Comparison of ENCODE assay signal across 10 mouse cellular contexts in genomic region chr4:32915928-32916327, GRCm38 (mm10). TPM values are rescaled to one million over a fixed set of nuclear protein-coding genes. Genes with fewer than 3 reads are reported as not detected.
A peak's percentile ranks its signal among the peaks of the same experiment; 100 is the strongest.
DNase-seq lines count a peak whose midpoint lies in the region; ATAC-seq and TF ChIP-seq lines count a peak whose summit lies in the region.
"Had no signal": no experiment of that assay in that cellular context is flagged by ENCODE, and none has a peak within 500 bp of the region (broad histone marks: within the 10 kb centered on the region; RNA-seq: fewer than 3 reads in every experiment).

No protein-coding gene starts in this region.

- H3K4me1 ChIP-seq in lung, embryonic 14.5 days (ENCODE audit: insufficient read depth) = 0 out of 2 replicates have a peak, but pooled peaks cover 9% of the 10 kb centered on the region
- H3K4me1 ChIP-seq in forebrain, embryonic 12.5 days = peaks cover 49% of the 10 kb centered on the region
- peaks cover 15% of the 10 kb centered on the region for H3K4me1 ChIP-seq in kidney, postnatal 0 days (replicated peaks; ENCODE audit: insufficient read depth, low read length)
- peaks cover 12% of the 10 kb centered on the region; the same call in 1 of the 2 replicates for H3K4me1 ChIP-seq in neural tube, embryonic 14.5 days (ENCODE audit: control insufficient read depth, insufficient read depth, low read length)
- H3K4me1 ChIP-seq: limb, embryonic 13.5 days had no signal

- intact Hi-C loops in gastrocnemius, adult 2 months (cut with DNase I) = no loop called here

- TF ChIP-seq CTCF in lung, embryonic 14.5 days (IDR thresholded peaks at IDR 0.05; ENCODE audit: low read depth) = no peak
- TF ChIP-seq CTCF in kidney, postnatal 0 days (IDR thresholded peaks at IDR 0.05; ENCODE audit: low read depth) = no peak
- TF ChIP-seq CTCF in gastrocnemius, adult 2 months (IDR thresholded peaks at IDR 0.05) = no peak

- no peak overlapping the region for H3K4me3 ChIP-seq in lung, embryonic 14.5 days (ENCODE audit: low read depth, low read length)
- no peak overlapping the region for H3K4me3 ChIP-seq in forebrain, embryonic 12.5 days (replicated peaks)
- no peak overlapping the region for H3K4me3 ChIP-seq in kidney, postnatal 0 days (replicated peaks; ENCODE audit: low read depth, low read length)
- H3K4me3 ChIP-seq in neural tube, embryonic 14.5 days (ENCODE audit: low read depth, low read length) = no peak overlapping the region
- no peak overlapping the region for H3K4me3 ChIP-seq in gastrocnemius, adult 2 months
- H3K4me3 ChIP-seq: limb, embryonic 13.5 days had no signal

- DNase-seq in lung, embryonic 14.5 days = peak; percentile 41
- no peak for DNase-seq in lung, postnatal 4 days
- peak; percentile 95 for DNase-seq in kidney, postnatal 0 days (ENCODE audit: low spot score)
- no peak for DNase-seq in gastrocnemius, adult 2 months
- no peak for DNase-seq in layer of hippocampus, adult 8-10 months (ENCODE audit: low spot score in 2 of 2)
- no peak for DNase-seq in right cerebral cortex, postnatal 25 days

- peak; percentile 66; the same call in 1 of the 2 replicates for ATAC-seq in lung, embryonic 14.5 days (ENCODE audit: insufficient read depth)
- peak; percentile 56 for ATAC-seq in forebrain, embryonic 12.5 days (ENCODE audit: low FRiP score)
- ATAC-seq in kidney, postnatal 0 days (replicated peaks; ENCODE audit: low FRiP score, low read depth) = peak; percentile 99
- ATAC-seq in neural tube, embryonic 14.5 days (ENCODE audit: low read depth) = peak; percentile 85
- ATAC-seq: Patski had no signal

- 17% methylated on average over 8 of the region's 8 CpGs for WGBS in lung, embryonic 14.5 days
- 45% methylated on average over 8 of the region's 8 CpGs for WGBS in forebrain, embryonic 12.5 days
- WGBS in kidney, postnatal 0 days = 8% methylated on average over 8 of the region's 8 CpGs
- 9% methylated on average over 8 of the region's 8 CpGs for WGBS in neural tube, embryonic 14.5 days

- H3K27ac ChIP-seq in lung, embryonic 14.5 days (ENCODE audit: low read depth) = no peak overlapping the region
- peak overlapping the region; percentile 32; the same call in 1 of the 2 replicates for H3K27ac ChIP-seq in forebrain, embryonic 12.5 days
- peak overlapping the region; percentile 82 for H3K27ac ChIP-seq in kidney, postnatal 0 days
- peak overlapping the region; percentile 66 for H3K27ac ChIP-seq in neural tube, embryonic 14.5 days (ENCODE audit: low read depth, low read length)
- H3K27ac ChIP-seq in gastrocnemius, adult 2 months = no peak overlapping the region
- H3K27ac ChIP-seq: limb, embryonic 13.5 days had no signal

- no peaks in the 10 kb centered on the region for H3K36me3 ChIP-seq in lung, embryonic 14.5 days (ENCODE audit: insufficient read depth)
- H3K36me3 ChIP-seq in forebrain, embryonic 12.5 days (replicated peaks) = no peaks in the 10 kb centered on the region
- no peaks in the 10 kb centered on the region for H3K36me3 ChIP-seq in kidney, postnatal 0 days (ENCODE audit: insufficient read depth, low read length)
- H3K36me3 ChIP-seq in neural tube, embryonic 14.5 days (ENCODE audit: control insufficient read depth, insufficient read depth, low read length) = no peaks in the 10 kb centered on the region
- H3K36me3 ChIP-seq: limb, embryonic 13.5 days had no signal

- no peaks in the 10 kb centered on the region for H3K9me3 ChIP-seq in lung, embryonic 14.5 days (ENCODE audit: low read depth, low read length)
- H3K9me3 ChIP-seq in forebrain, embryonic 12.5 days = no peaks in the 10 kb centered on the region
- no peaks in the 10 kb centered on the region for H3K9me3 ChIP-seq in kidney, postnatal 0 days (replicated peaks; ENCODE audit: low read length)
- H3K9me3 ChIP-seq in neural tube, embryonic 14.5 days (ENCODE audit: control insufficient read depth, low read length) = no peaks in the 10 kb centered on the region
- H3K9me3 ChIP-seq: limb, embryonic 13.5 days had no signal

- H3K4me2 ChIP-seq in lung, embryonic 14.5 days = no peak overlapping the region
- H3K4me2 ChIP-seq in forebrain, embryonic 12.5 days = no peak overlapping the region
- H3K4me2 ChIP-seq in kidney, postnatal 0 days (ENCODE audit: low read length) = peak overlapping the region; percentile 4; the same call in 1 of the 2 replicates
- H3K4me2 ChIP-seq in neural tube, embryonic 14.5 days (ENCODE audit: low read depth, low read length) = peak overlapping the region; percentile 23; the same call in 1 of the 2 replicates
- H3K4me2 ChIP-seq: limb, embryonic 13.5 days had no signal

- no peaks in the 10 kb centered on the region for H3K27me3 ChIP-seq in lung, embryonic 14.5 days (ENCODE audit: insufficient read depth, low read length)
- H3K27me3 ChIP-seq in forebrain, embryonic 12.5 days = no peaks in the 10 kb centered on the region
- no peaks in the 10 kb centered on the region for H3K27me3 ChIP-seq in kidney, postnatal 0 days (ENCODE audit: insufficient read depth, low read length)
- no peaks in the 10 kb centered on the region for H3K27me3 ChIP-seq in neural tube, embryonic 14.5 days (ENCODE audit: control insufficient read depth, insufficient read depth, low read length)
- H3K27me3 ChIP-seq: limb, embryonic 13.5 days; Patski had no signal

- no peak overlapping the region for H3K9ac ChIP-seq in lung, embryonic 14.5 days
- H3K9ac ChIP-seq in forebrain, embryonic 12.5 days = no peak overlapping the region
- peak overlapping the region; percentile 5; the same call in 1 of the 2 replicates for H3K9ac ChIP-seq in kidney, postnatal 0 days (ENCODE audit: low read depth, low read length)
- 0 out of 2 replicates have a peak overlapping the region, but pooled peaks have one; percentile 16 for H3K9ac ChIP-seq in neural tube, embryonic 14.5 days (replicated peaks; ENCODE audit: low read depth, low read length)
- H3K9ac ChIP-seq: limb, embryonic 13.5 days had no signal

RNA-seq across cellular contexts. Expression of gene Ankrd6, which starts 34.7 kb away (rescaled TPM):
- polyA plus RNA-seq in lung, embryonic 14.5 days (2014; fragmentation: Nextera tagmentation; extraction: Ambion mirVana) = 4.0 and 4.7 TPM in 2 replicates
- 22.3 and 22.6 TPM in 2 replicates for polyA plus RNA-seq in forebrain, embryonic 12.5 days (2016; fragmentation: Nextera tagmentation; extraction: Ambion mirVana)
- polyA plus RNA-seq in kidney, postnatal 0 days (2015; fragmentation: Nextera tagmentation; extraction: Ambion mirVana) = 8.5 and 9.2 TPM in 2 replicates
- 20.8 and 22.6 TPM in 2 replicates for polyA plus RNA-seq in neural tube, embryonic 14.5 days (2014; fragmentation: Nextera tagmentation; extraction: Ambion mirVana)
- total RNA-seq in gastrocnemius, adult 2 months (2021) = 1 to 10 TPM; 2.5 to 6.2 TPM
- 10 to 100 TPM; 33.9 to 41.8 (median 34.3) TPM for total RNA-seq in layer of hippocampus, adult 8-10 months (2022)

Comparison
In these comparisons a context has a peak if more than half of its experiments do, and no peak if none do; other contexts are left out.
1. DNase-seq: peak in lung, embryonic 14.5 days (single experiment) and kidney, postnatal 0 days (single experiment); none in lung, postnatal 4 days (0 of 2), gastrocnemius, adult 2 months (single experiment), layer of hippocampus, adult 8-10 months (0 of 2) and right cerebral cortex, postnatal 25 days (single experiment).
2. H3K27ac ChIP-seq: peak in forebrain, embryonic 12.5 days (single experiment), kidney, postnatal 0 days (single experiment) and neural tube, embryonic 14.5 days (single experiment); none in lung, embryonic 14.5 days (single experiment) and gastrocnemius, adult 2 months (single experiment).
3. H3K4me2 ChIP-seq: peak in kidney, postnatal 0 days (single experiment) and neural tube, embryonic 14.5 days (single experiment); none in lung, embryonic 14.5 days (single experiment) and forebrain, embryonic 12.5 days (single experiment).
4. H3K9ac ChIP-seq: peak in kidney, postnatal 0 days (single experiment) and neural tube, embryonic 14.5 days (single experiment); none in lung, embryonic 14.5 days (single experiment) and forebrain, embryonic 12.5 days (single experiment).
5. Peak in every context shown above with its lines, with median percentiles within 50 percentile points of each other: ATAC-seq.